Mouse (Mus musculus): ENCODE results near the gene Zfp451. TPM values are rescaled to one million over a fixed set of nuclear protein-coding genes. Genes with fewer than 3 reads are reported as not detected.

Gene Zfp451
- polyA plus RNA-seq, 1 experiment from 2014 or later, result 55.6 TPM

Other genes starting within 250 kb of the Zfp451 start
- gene Prim2, start 144.8 kb downstream of the Zfp451 start, polyA plus RNA-seq (2016; fragmentation: Nextera tagmentation; extraction: Ambion mirVana), result 50.0 and 50.7 TPM in 2 replicates
- gene Rab23, start 94.7 kb downstream of the Zfp451 start, polyA plus RNA-seq (2016; fragmentation: Nextera tagmentation; extraction: Ambion mirVana), result 30.7 and 32.3 TPM in 2 replicates
- 28.3 and 29.0 TPM in 2 replicates for gene Bag2, start 56.8 kb downstream of the Zfp451 start, polyA plus RNA-seq (2016; fragmentation: Nextera tagmentation; extraction: Ambion mirVana)
- gene Bend6, start 93.2 kb upstream of the Zfp451 start, polyA plus RNA-seq (2016; fragmentation: Nextera tagmentation; extraction: Ambion mirVana), result 3.7 and 3.9 TPM in 2 replicates
- gene Dst, start 93.6 kb upstream of the Zfp451 start, polyA plus RNA-seq (2016; fragmentation: Nextera tagmentation; extraction: Ambion mirVana), result 26.8 and 30.8 TPM in 2 replicates

Measured in forebrain, embryonic 12.5 days (tissue).